8 mouse cellular contexts compared by ENCODE assay signal in genomic region chr1:132416244-132416942, GRCm38 (mm10). TPM values are rescaled to one million over a fixed set of nuclear protein-coding genes. Genes with fewer than 3 reads are reported as not detected.
DNase-seq lines count a peak whose midpoint lies in the region; ATAC-seq and TF ChIP-seq lines count a peak whose summit lies in the region.

No protein-coding gene starts in this region.

- no peak for TF ChIP-seq CTCF in testis, adult 2 months (IDR thresholded peaks at IDR 0.05; ENCODE audit: control insufficient read depth, insufficient read depth, insufficient replicate concordance, low read depth, low read length)
- TF ChIP-seq CTCF in stomach, postnatal 0 days (IDR thresholded peaks at IDR 0.05; ENCODE audit: low read depth): no peak

- H3K36me3 ChIP-seq in testis, adult 2 months (ENCODE audit: control insufficient read depth, insufficient read depth, low read length): no peaks in the 10 kb centered on the region
- H3K36me3 ChIP-seq in limb, embryonic 14.5 days (ENCODE audit: control insufficient read depth, insufficient read depth, low read length): no peaks in the 10 kb centered on the region
- no peaks in the 10 kb centered on the region for H3K36me3 ChIP-seq in stomach, postnatal 0 days (ENCODE audit: control insufficient read depth, insufficient read depth, low read length)

- peak overlapping the region; percentile 91; the same call in 1 of the 2 replicates for H3K9ac ChIP-seq in limb, embryonic 14.5 days (ENCODE audit: low read depth, low read length, severe bottlenecking)
- H3K9ac ChIP-seq in stomach, postnatal 0 days (ENCODE audit: low read length): no peak overlapping the region

- peak overlapping the region; percentile 69 for H3K4me2 ChIP-seq in limb, embryonic 14.5 days (replicated peaks; ENCODE audit: low read depth, low read length, severe bottlenecking)
- H3K4me2 ChIP-seq in stomach, postnatal 0 days (replicated peaks; ENCODE audit: low read depth): peak overlapping the region; percentile 66

- intact Hi-C loops in heart, postnatal 14 days (cut with DNase I): loop anchor here (2.0 kb wide), 1 partner anchor 60 kb away; the partner anchor contains the start of gene Rbbp5

- H3K9me3 ChIP-seq in limb, embryonic 14.5 days (ENCODE audit: control insufficient read depth, low read length): no peaks in the 10 kb centered on the region
- no peaks in the 10 kb centered on the region for H3K9me3 ChIP-seq in stomach, postnatal 0 days (ENCODE audit: control insufficient read depth, low read length)

- no peaks in the 10 kb centered on the region for H3K27me3 ChIP-seq in testis, adult 2 months (ENCODE audit: control insufficient read depth, insufficient read depth, low read length)
- H3K27me3 ChIP-seq in limb, embryonic 14.5 days (ENCODE audit: control insufficient read depth, insufficient read depth, low read length): no peaks in the 10 kb centered on the region
- no peaks in the 10 kb centered on the region for H3K27me3 ChIP-seq in stomach, postnatal 0 days (ENCODE audit: control insufficient read depth, insufficient read depth, low read length)

- no peak for TF ChIP-seq POLR2A in testis, adult 2 months (IDR thresholded peaks at IDR 0.05; ENCODE audit: control insufficient read depth, low read depth, low read length)
- no peak for TF ChIP-seq POLR2A in limb, embryonic 14.5 days (IDR thresholded peaks at IDR 0.05; ENCODE audit: borderline replicate concordance, extremely low read depth, insufficient read depth, insufficient read length)

- TF ChIP-seq EP300 in stomach, postnatal 0 days (optimal IDR thresholded peaks at IDR 0.05): no peak

- 62% methylated on average over 8 of the region's 8 CpGs for WGBS in limb, embryonic 14.5 days
- 62% methylated on average over 8 of the region's 8 CpGs for WGBS in stomach, postnatal 0 days

- no peak for ATAC-seq in limb, embryonic 14.5 days (ENCODE audit: low FRiP score, low read depth)
- ATAC-seq in stomach, postnatal 0 days (ENCODE audit: low FRiP score, low TSS enrichment): no peak

- no peak overlapping the region for H3K27ac ChIP-seq in testis, adult 2 months (ENCODE audit: control insufficient read depth, insufficient read depth, low read depth, low read length)
- peak overlapping the region; percentile 40; the same call in 1 of the 2 replicates for H3K27ac ChIP-seq in limb, embryonic 14.5 days (replicated peaks; ENCODE audit: low read depth, low read length)
- no peak overlapping the region for H3K27ac ChIP-seq in stomach, postnatal 0 days (replicated peaks)

- H3K4me3 ChIP-seq in testis, adult 2 months (ENCODE audit: control insufficient read depth, low read depth, low read length): peak overlapping the region; percentile 31
- peak overlapping the region; percentile 78 for H3K4me3 ChIP-seq in limb, embryonic 14.5 days (replicated peaks; ENCODE audit: low read length)
- H3K4me3 ChIP-seq in stomach, postnatal 0 days (ENCODE audit: low read depth, low read length): peak overlapping the region; percentile 79; the same call in 1 of the 2 replicates

- H3K4me1 ChIP-seq in testis, adult 2 months (ENCODE audit: control insufficient read depth, insufficient read depth, low read length): peaks cover 5% of the 10 kb centered on the region
- H3K4me1 ChIP-seq in limb, embryonic 14.5 days (ENCODE audit: control insufficient read depth, insufficient read depth, low read length): peaks cover 18% of the 10 kb centered on the region
- no peaks in the 10 kb centered on the region; the same call in 1 of the 2 replicates for H3K4me1 ChIP-seq in stomach, postnatal 0 days (replicated peaks; ENCODE audit: control insufficient read depth, insufficient read depth)

- DNase-seq in heart, adult 8-10 months (ENCODE audit: low spot score): peak; percentile 16
- DNase-seq in heart, postnatal 14 days: no peak
- no peak for DNase-seq in testis, postnatal 10 days (ENCODE audit: low spot score)
- no peak for DNase-seq in limb, embryonic 14.5 days (ENCODE audit: low spot score)
- no peak for DNase-seq in stomach, postnatal 0 days (ENCODE audit: low spot score)
- no peak for DNase-seq in cerebellum, postnatal 4 days (ENCODE audit: low spot score in 2 of 2)
- DNase-seq in gastrocnemius, postnatal 10 days: no peak

RNA-seq across cellular contexts. Expression of gene Dstyk, which starts 1.0 kb away (rescaled TPM):
- total RNA-seq in heart, adult 8-10 months (2022): 10 to 100 TPM; 15.3 to 16.7 (median 16.0) TPM
- total RNA-seq in heart, postnatal 14 days (2021): 10 to 100 TPM; 17.7 to 19.0 TPM
- 3.3 and 3.7 TPM in 2 replicates for polyA plus RNA-seq in testis, adult 2 months (2012; rRNA removed)
- polyA plus RNA-seq in limb, embryonic 14.5 days (2012; rRNA removed): 17.1 and 17.8 TPM in 2 replicates
- polyA plus RNA-seq in limb, embryonic 14.5 days (2014; fragmentation: Nextera tagmentation; extraction: Ambion mirVana): 18.3 and 20.8 TPM in 2 replicates
- polyA plus RNA-seq in stomach, postnatal 0 days (2015; fragmentation: Nextera tagmentation; extraction: Ambion mirVana): 5.2 and 5.5 TPM in 2 replicates
- total RNA-seq in gastrocnemius, postnatal 10 days (2021): 10 to 100 TPM; 16.1 to 16.8 TPM

RNA-seq across cellular contexts. Expression of gene Tmcc2, which starts 25.3 kb away (rescaled TPM):
- 10 to 100 TPM; 27.5 to 31.3 (median 28.9) TPM for total RNA-seq in heart, adult 8-10 months (2022)
- 10 to 100 TPM; 14.8 to 15.4 TPM for total RNA-seq in heart, postnatal 14 days (2021)
- 1.7 and 1.8 TPM in 2 replicates for polyA plus RNA-seq in testis, adult 2 months (2012; rRNA removed)
- 18.0 and 24.2 TPM in 2 replicates for polyA plus RNA-seq in limb, embryonic 14.5 days (2012; rRNA removed)
- 9.1 and 9.3 TPM in 2 replicates for polyA plus RNA-seq in limb, embryonic 14.5 days (2014; fragmentation: Nextera tagmentation; extraction: Ambion mirVana)
- polyA plus RNA-seq in stomach, postnatal 0 days (2015; fragmentation: Nextera tagmentation; extraction: Ambion mirVana): 2.4 and 2.6 TPM in 2 replicates
- 10 to 100 TPM; 24.8 to 30.7 TPM for total RNA-seq in gastrocnemius, postnatal 10 days (2021)
